Mouse (Mus musculus): Measurements from ENCODE around the gene Ddhd1. TPM values are rescaled to one million over a fixed set of nuclear protein-coding genes. Genes with fewer than 3 reads are reported as not detected.
A peak's percentile ranks its signal among the peaks of the same experiment; 100 is the strongest.

The Ddhd1 gene
- polyA plus RNA-seq, 1 experiment from 2014 or later, result 4.7 TPM

- H3K27me3 ChIP-seq (ENCODE audit: insufficient read depth, low read length), result no peaks in the 10 kb centered on the region
- H3K4me3 ChIP-seq (ENCODE audit: low read length), result no peak overlapping the region
- WGBS, result 83% methylated on average over 11 of the region's 11 CpGs
- H3K36me3 ChIP-seq (ENCODE audit: insufficient read depth, low read length), result no peaks in the 10 kb centered on the region
- H3K4me2 ChIP-seq (replicated peaks; ENCODE audit: low read depth, low read length), result no peak overlapping the region
- no peak for ATAC-seq (ENCODE audit: low FRiP score, low TSS enrichment)
- no peak overlapping the region for H3K9ac ChIP-seq (replicated peaks; ENCODE audit: low read length)
- no peaks in the 10 kb centered on the region for H3K9me3 ChIP-seq (ENCODE audit: low read length)
- peaks cover 14% of the 10 kb centered on the region for H3K4me1 ChIP-seq (ENCODE audit: insufficient read depth, low read length)
- H3K27ac ChIP-seq (ENCODE audit: low read length), result no peak overlapping the region
Observed at GRCm38 (mm10) chr14:45647632-45648031, 10.3 kb downstream of the Ddhd1 start.

GRCm38 (mm10) chr14:45647175-45647574 is 10.8 kb downstream of the Ddhd1 start:
- WGBS, result 79% methylated on average over 7 of the region's 7 CpGs
- Histone ChIP-seq H3K9me3 (ENCODE audit: low read length) (no peaks in the 10 kb centered on the region), H3K4me1 (ENCODE audit: insufficient read depth, low read length) (peaks cover 14% of the 10 kb centered on the region), H3K4me2 (replicated peaks; ENCODE audit: low read depth, low read length) (no peak overlapping the region), H3K27ac (ENCODE audit: low read length) (no peak overlapping the region), H3K27me3 (ENCODE audit: insufficient read depth, low read length) (no peaks in the 10 kb centered on the region), H3K36me3 (ENCODE audit: insufficient read depth, low read length) (no peaks in the 10 kb centered on the region), H3K4me3 (ENCODE audit: low read length) (no peak overlapping the region), H3K9ac (replicated peaks; ENCODE audit: low read length) (no peak overlapping the region)
- 0 out of 2 replicates have a peak, but pooled peaks have one; percentile 40 for ATAC-seq (ENCODE audit: low FRiP score, low TSS enrichment)

- no peaks in the 10 kb centered on the region for H3K36me3 ChIP-seq (ENCODE audit: insufficient read depth, low read length)
- peaks cover 14% of the 10 kb centered on the region for H3K4me1 ChIP-seq (ENCODE audit: insufficient read depth, low read length)
- H3K27ac ChIP-seq (ENCODE audit: low read length), result no peak overlapping the region
- no peak for ATAC-seq (ENCODE audit: low FRiP score, low TSS enrichment)
- H3K27me3 ChIP-seq (ENCODE audit: insufficient read depth, low read length), result no peaks in the 10 kb centered on the region
- 59% methylated on average over 1 of the region's 1 CpGs for WGBS
- H3K4me3 ChIP-seq (ENCODE audit: low read length), result no peak overlapping the region
- H3K9me3 ChIP-seq (ENCODE audit: low read length), result no peaks in the 10 kb centered on the region
- H3K4me2 ChIP-seq (replicated peaks; ENCODE audit: low read depth, low read length), result no peak overlapping the region
- H3K9ac ChIP-seq (replicated peaks; ENCODE audit: low read length), result no peak overlapping the region
Observed at GRCm38 (mm10) chr14:45644786-45645185, 13.2 kb downstream of the Ddhd1 start.

GRCm38 (mm10) chr14:45644202-45644601 is 13.7 kb downstream of the Ddhd1 start:
- 39% methylated on average over 7 of the region's 7 CpGs for WGBS
- H3K27ac ChIP-seq (ENCODE audit: low read length), result no peak overlapping the region
- no peak for ATAC-seq (ENCODE audit: low FRiP score, low TSS enrichment)
- no peaks in the 10 kb centered on the region for H3K9me3 ChIP-seq (ENCODE audit: low read length)
- H3K4me1 ChIP-seq (ENCODE audit: insufficient read depth, low read length), result peaks cover 10% of the 10 kb centered on the region
- H3K27me3 ChIP-seq (ENCODE audit: insufficient read depth, low read length), result no peaks in the 10 kb centered on the region
- no peak overlapping the region for H3K4me3 ChIP-seq (ENCODE audit: low read length)
- no peaks in the 10 kb centered on the region for H3K36me3 ChIP-seq (ENCODE audit: insufficient read depth, low read length)
- no peak overlapping the region for H3K4me2 ChIP-seq (replicated peaks; ENCODE audit: low read depth, low read length)
- no peak overlapping the region for H3K9ac ChIP-seq (replicated peaks; ENCODE audit: low read length)

GRCm38 (mm10) chr14:45643461-45643860 is 14.5 kb downstream of the Ddhd1 start:
- ATAC-seq (ENCODE audit: low FRiP score, low TSS enrichment), result no peak
- peaks cover 4% of the 10 kb centered on the region; the same call in 1 of the 2 replicates for H3K4me1 ChIP-seq (ENCODE audit: insufficient read depth, low read length)
- no peak overlapping the region for H3K4me2 ChIP-seq (replicated peaks; ENCODE audit: low read depth, low read length)
- no peak overlapping the region for H3K4me3 ChIP-seq (ENCODE audit: low read length)
- 55% methylated on average over 3 of the region's 3 CpGs for WGBS
- H3K9me3 ChIP-seq (ENCODE audit: low read length), result no peaks in the 10 kb centered on the region
- H3K27ac ChIP-seq (ENCODE audit: low read length), result no peak overlapping the region
- H3K36me3 ChIP-seq (ENCODE audit: insufficient read depth, low read length), result no peaks in the 10 kb centered on the region
- no peaks in the 10 kb centered on the region for H3K27me3 ChIP-seq (ENCODE audit: insufficient read depth, low read length)
- no peak overlapping the region for H3K9ac ChIP-seq (replicated peaks; ENCODE audit: low read length)

- Histone ChIP-seq H3K4me1 (ENCODE audit: insufficient read depth, low read length) (peaks cover 4% of the 10 kb centered on the region; the same call in 1 of the 2 replicates), H3K9me3 (ENCODE audit: low read length) (no peaks in the 10 kb centered on the region), H3K27me3 (ENCODE audit: insufficient read depth, low read length) (no peaks in the 10 kb centered on the region), H3K4me3 (ENCODE audit: low read length) (no peak overlapping the region), H3K9ac (replicated peaks; ENCODE audit: low read length) (no peak overlapping the region), H3K27ac (ENCODE audit: low read length) (no peak overlapping the region), H3K36me3 (ENCODE audit: insufficient read depth, low read length) (no peaks in the 10 kb centered on the region), H3K4me2 (replicated peaks; ENCODE audit: low read depth, low read length) (no peak overlapping the region)
- WGBS, result 87% methylated on average over 5 of the region's 5 CpGs
- no peak for ATAC-seq (ENCODE audit: low FRiP score, low TSS enrichment)
Observed at GRCm38 (mm10) chr14:45642795-45643194, 15.1 kb downstream of the Ddhd1 start.

- Histone ChIP-seq H3K4me1 (ENCODE audit: insufficient read depth, low read length) (peaks cover 4% of the 10 kb centered on the region; the same call in 1 of the 2 replicates), H3K4me3 (ENCODE audit: low read length) (no peak overlapping the region), H3K4me2 (replicated peaks; ENCODE audit: low read depth, low read length) (no peak overlapping the region), H3K9me3 (ENCODE audit: low read length) (no peaks in the 10 kb centered on the region), H3K9ac (replicated peaks; ENCODE audit: low read length) (no peak overlapping the region), H3K36me3 (ENCODE audit: insufficient read depth, low read length) (no peaks in the 10 kb centered on the region), H3K27ac (ENCODE audit: low read length) (no peak overlapping the region), H3K27me3 (ENCODE audit: insufficient read depth, low read length) (no peaks in the 10 kb centered on the region)
- 73% methylated on average over 9 of the region's 9 CpGs for WGBS
- ATAC-seq (ENCODE audit: low FRiP score, low TSS enrichment), result peak; percentile 39; the same call in 1 of the 2 replicates
Observed at GRCm38 (mm10) chr14:45642217-45642616, 15.7 kb downstream of the Ddhd1 start.

GRCm38 (mm10) chr14:45638717-45639116 is 19.2 kb downstream of the Ddhd1 start:
- H3K9me3 ChIP-seq (ENCODE audit: low read length), result no peaks in the 10 kb centered on the region
- no peak for ATAC-seq (ENCODE audit: low FRiP score, low TSS enrichment)
- H3K4me3 ChIP-seq (ENCODE audit: low read length), result no peak overlapping the region
- H3K4me1 ChIP-seq (ENCODE audit: insufficient read depth, low read length), result no peaks in the 10 kb centered on the region
- no peak overlapping the region for H3K9ac ChIP-seq (replicated peaks; ENCODE audit: low read length)
- 71% methylated on average over 5 of the region's 5 CpGs for WGBS
- H3K27ac ChIP-seq (ENCODE audit: low read length), result no peak overlapping the region
- no peak overlapping the region for H3K4me2 ChIP-seq (replicated peaks; ENCODE audit: low read depth, low read length)
- no peaks in the 10 kb centered on the region for H3K27me3 ChIP-seq (ENCODE audit: insufficient read depth, low read length)
- no peaks in the 10 kb centered on the region for H3K36me3 ChIP-seq (ENCODE audit: insufficient read depth, low read length)

GRCm38 (mm10) chr14:45635496-45635895 is 22.4 kb downstream of the Ddhd1 start:
- Histone ChIP-seq H3K4me2 (replicated peaks; ENCODE audit: low read depth, low read length) (no peak overlapping the region), H3K4me3 (ENCODE audit: low read length) (no peak overlapping the region), H3K4me1 (ENCODE audit: insufficient read depth, low read length) (no peaks in the 10 kb centered on the region), H3K9me3 (ENCODE audit: low read length) (no peaks in the 10 kb centered on the region), H3K27ac (ENCODE audit: low read length) (no peak overlapping the region), H3K9ac (replicated peaks; ENCODE audit: low read length) (no peak overlapping the region), H3K36me3 (ENCODE audit: insufficient read depth, low read length) (no peaks in the 10 kb centered on the region), H3K27me3 (ENCODE audit: insufficient read depth, low read length) (no peaks in the 10 kb centered on the region)
- ATAC-seq (ENCODE audit: low FRiP score, low TSS enrichment), result no peak
- WGBS, result 100% methylated on average over 1 of the region's 1 CpGs

- no peaks in the 10 kb centered on the region for H3K36me3 ChIP-seq (ENCODE audit: insufficient read depth, low read length)
- no peaks in the 10 kb centered on the region for H3K9me3 ChIP-seq (ENCODE audit: low read length)
- H3K27me3 ChIP-seq (ENCODE audit: insufficient read depth, low read length), result no peaks in the 10 kb centered on the region
- no peak for ATAC-seq (ENCODE audit: low FRiP score, low TSS enrichment)
- 73% methylated on average over 4 of the region's 4 CpGs for WGBS
- no peaks in the 10 kb centered on the region for H3K4me1 ChIP-seq (ENCODE audit: insufficient read depth, low read length)
- H3K9ac ChIP-seq (replicated peaks; ENCODE audit: low read length), result no peak overlapping the region
- H3K4me3 ChIP-seq (ENCODE audit: low read length), result no peak overlapping the region
- no peak overlapping the region for H3K4me2 ChIP-seq (replicated peaks; ENCODE audit: low read depth, low read length)
- H3K27ac ChIP-seq (ENCODE audit: low read length), result no peak overlapping the region
Observed at GRCm38 (mm10) chr14:45632756-45633537, 25.0 kb downstream of the Ddhd1 start.

Data from kidney, embryonic 16.5 days (tissue).